Mouse (Mus musculus): ENCODE measurements at regions not wholly inside any gene's neighbourhood (a gene's known extent, or its start where the extent isn't known, plus 50 kb on each side); places are given as distances from the start of the nearest gene placed in this dataset.

DNA sequence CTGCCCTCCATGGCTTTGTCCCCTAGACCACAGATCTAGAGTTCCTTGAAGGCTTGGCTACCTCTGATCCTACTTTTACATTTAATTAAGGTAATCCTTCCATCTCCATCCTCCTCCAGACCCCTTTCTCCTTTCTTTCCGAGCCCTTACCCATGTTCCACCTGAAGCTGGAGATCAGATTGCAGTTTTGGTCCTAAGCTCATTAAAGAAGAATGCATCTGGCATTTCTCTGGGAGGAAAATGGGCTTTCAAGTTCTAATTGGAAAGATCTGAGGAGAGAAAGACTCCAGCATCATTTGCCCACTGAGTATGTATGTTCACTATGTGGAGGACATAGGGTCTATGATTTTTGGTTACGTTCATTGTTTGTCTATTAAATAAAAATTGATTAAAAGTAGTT is 112.2 kb downstream of the Sem1 start:
- H3K9ac ChIP-seq (ENCODE audit: low read depth, poor library complexity, severe bottlenecking): no peak overlapping the region
- H3K27me3 ChIP-seq (ENCODE audit: control insufficient read depth, insufficient read depth, low read length, poor library complexity, severe bottlenecking): no peaks in the 10 kb centered on the region; the same call in 1 of the 2 replicates
- H3K4me1 ChIP-seq (ENCODE audit: control insufficient read depth, insufficient read depth, low read length): no peaks in the 10 kb centered on the region
- H3K27ac ChIP-seq (ENCODE audit: insufficient read depth, low read length): no peak overlapping the region
- no peak overlapping the region for H3K4me3 ChIP-seq (ENCODE audit: low read depth, low read length)
- H3K36me3 ChIP-seq (ENCODE audit: control insufficient read depth, insufficient read depth, low read length, poor library complexity, severe bottlenecking): no peaks in the 10 kb centered on the region
- no peak for TF ChIP-seq CTCF (IDR thresholded peaks at IDR 0.05; ENCODE audit: low read depth, low read length)
- no peak for TF ChIP-seq POLR2A (IDR thresholded peaks at IDR 0.05; ENCODE audit: insufficient read depth, low read length)
- no peak for TF ChIP-seq EP300 (IDR thresholded peaks at IDR 0.05; ENCODE audit: insufficient read depth, low read depth, low read length)
- H3K9me3 ChIP-seq (replicated peaks; ENCODE audit: control insufficient read depth, insufficient read depth, low read length, poor library complexity, severe bottlenecking): no peaks in the 10 kb centered on the region

DNA sequence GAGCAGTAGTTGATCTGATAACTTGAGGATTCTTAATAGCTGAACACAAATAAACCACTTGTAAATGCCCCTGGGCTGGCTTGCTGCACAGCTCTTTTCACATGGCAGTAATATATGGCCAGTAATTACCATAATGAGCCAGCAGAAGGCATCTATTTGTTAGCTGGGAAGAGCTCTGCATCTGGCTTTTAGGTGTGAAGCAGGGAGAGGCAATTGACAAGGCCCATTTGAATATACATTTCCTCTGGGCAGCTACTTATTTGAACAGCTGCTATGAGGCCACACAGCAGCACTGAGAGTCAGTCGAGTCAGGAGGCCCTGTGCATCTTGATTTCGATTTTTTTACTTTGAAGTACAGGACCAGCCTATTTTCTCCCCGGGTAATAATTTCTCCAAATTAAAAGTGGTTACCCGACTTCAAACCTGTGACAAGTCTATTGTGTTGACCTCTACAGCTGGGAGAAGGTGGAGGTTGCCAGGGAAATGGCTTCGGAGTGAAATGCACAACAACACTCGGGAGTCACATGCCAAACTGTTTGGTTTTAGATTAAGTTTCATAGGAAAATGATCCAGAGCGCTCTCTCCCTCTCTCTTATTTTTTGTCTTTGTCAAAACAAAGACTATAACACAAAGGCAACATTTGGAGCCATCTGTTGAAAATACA is 114.5 kb downstream of the Sem1 start:
- Histone ChIP-seq H3K9ac (ENCODE audit: low read depth, poor library complexity, severe bottlenecking) (no peak overlapping the region), H3K27ac (ENCODE audit: insufficient read depth, low read length) (no peak overlapping the region), H3K27me3 (ENCODE audit: control insufficient read depth, insufficient read depth, low read length, poor library complexity, severe bottlenecking) (no peaks in the 10 kb centered on the region), H3K4me3 (ENCODE audit: low read depth, low read length) (no peak overlapping the region), H3K36me3 (ENCODE audit: control insufficient read depth, insufficient read depth, low read length, poor library complexity, severe bottlenecking) (no peaks in the 10 kb centered on the region), H3K4me1 (ENCODE audit: control insufficient read depth, insufficient read depth, low read length) (no peaks in the 10 kb centered on the region), H3K9me3 (replicated peaks; ENCODE audit: control insufficient read depth, insufficient read depth, low read length, poor library complexity, severe bottlenecking) (no peaks in the 10 kb centered on the region)
- no peak for TF ChIP-seq EP300 (IDR thresholded peaks at IDR 0.05; ENCODE audit: insufficient read depth, low read depth, low read length)
- no peak for TF ChIP-seq POLR2A (IDR thresholded peaks at IDR 0.05; ENCODE audit: insufficient read depth, low read length)
- TF ChIP-seq CTCF (IDR thresholded peaks at IDR 0.05; ENCODE audit: low read depth, low read length): no peak

DNA sequence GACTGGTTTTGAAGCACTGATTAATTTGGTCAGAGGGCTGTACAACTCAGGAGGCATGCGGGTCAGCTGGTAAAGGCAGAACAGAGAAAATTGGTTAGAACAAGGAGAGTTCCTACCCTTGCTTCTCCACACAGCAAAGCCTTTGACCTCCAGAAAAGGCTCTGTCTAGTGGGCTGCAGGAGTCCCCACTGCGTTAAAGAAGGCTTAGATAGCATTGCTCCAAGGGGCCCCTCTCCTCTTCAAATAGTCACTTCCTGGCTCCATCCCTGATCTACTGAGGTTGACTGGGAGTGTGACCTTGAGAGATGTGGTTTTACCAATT is 118.6 kb downstream of the Sem1 start:
- no peak overlapping the region for H3K27ac ChIP-seq (ENCODE audit: insufficient read depth, low read length)
- H3K9ac ChIP-seq (ENCODE audit: low read depth, poor library complexity, severe bottlenecking): no peak overlapping the region
- H3K4me3 ChIP-seq (ENCODE audit: low read depth, low read length): no peak overlapping the region
- H3K27me3 ChIP-seq (ENCODE audit: control insufficient read depth, insufficient read depth, low read length, poor library complexity, severe bottlenecking): 0 out of 2 replicates have a peak, but pooled peaks cover 2% of the 10 kb centered on the region
- H3K36me3 ChIP-seq (ENCODE audit: control insufficient read depth, insufficient read depth, low read length, poor library complexity, severe bottlenecking): no peaks in the 10 kb centered on the region
- no peak for TF ChIP-seq CTCF (IDR thresholded peaks at IDR 0.05; ENCODE audit: low read depth, low read length)
- no peak for TF ChIP-seq POLR2A (IDR thresholded peaks at IDR 0.05; ENCODE audit: insufficient read depth, low read length)
- TF ChIP-seq EP300 (IDR thresholded peaks at IDR 0.05; ENCODE audit: insufficient read depth, low read depth, low read length): no peak
- H3K4me1 ChIP-seq (ENCODE audit: control insufficient read depth, insufficient read depth, low read length): no peaks in the 10 kb centered on the region
- peaks cover 5% of the 10 kb centered on the region; the same call in 1 of the 2 replicates for H3K9me3 ChIP-seq (replicated peaks; ENCODE audit: control insufficient read depth, insufficient read depth, low read length, poor library complexity, severe bottlenecking)

DNA sequence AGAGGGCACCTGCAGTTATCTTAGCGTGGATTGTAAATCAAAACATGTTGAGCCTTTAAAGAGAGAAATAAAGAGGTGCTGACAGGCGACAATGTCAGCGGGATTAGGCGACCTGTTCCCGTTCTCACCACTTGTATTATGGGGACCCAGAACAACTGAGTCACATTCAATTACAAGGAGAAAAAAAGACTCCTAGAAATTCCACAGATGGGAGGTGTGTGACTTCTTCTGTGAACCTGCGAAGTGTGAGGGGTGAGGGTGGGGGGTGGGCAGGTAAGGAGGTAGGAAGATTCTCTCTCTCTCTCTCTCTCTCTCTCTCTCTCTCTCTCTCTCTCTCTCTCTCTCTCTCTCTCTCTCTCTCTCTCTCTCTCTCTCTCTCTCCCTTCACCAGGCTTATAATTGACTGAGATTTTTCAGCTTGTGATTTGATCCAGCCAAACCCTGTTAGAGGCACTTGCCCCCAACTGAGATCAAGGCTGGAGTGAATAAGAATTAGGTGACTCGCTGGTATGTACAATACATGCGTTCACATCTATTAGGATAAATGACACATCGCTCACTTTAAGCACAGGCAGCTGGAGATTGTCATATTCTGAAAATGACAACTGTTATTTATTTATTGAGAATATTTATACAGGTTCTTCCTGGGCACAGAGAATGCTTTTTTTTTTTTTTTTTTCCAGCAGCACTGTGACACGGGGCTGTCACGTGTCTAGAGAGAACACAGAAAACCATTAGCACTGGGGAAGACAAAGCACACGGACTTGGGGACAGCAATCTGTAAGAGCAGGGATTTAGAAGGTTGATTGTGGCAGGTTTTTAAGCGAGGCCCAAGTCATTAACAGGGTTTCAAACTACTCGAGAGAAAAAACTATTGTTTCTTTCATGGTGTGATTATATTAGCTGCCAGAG is 119.2 kb downstream of the Sem1 start:
- Histone ChIP-seq H3K36me3 (ENCODE audit: control insufficient read depth, insufficient read depth, low read length, poor library complexity, severe bottlenecking) (no peaks in the 10 kb centered on the region), H3K9me3 (replicated peaks; ENCODE audit: control insufficient read depth, insufficient read depth, low read length, poor library complexity, severe bottlenecking) (peaks cover 5% of the 10 kb centered on the region; the same call in 1 of the 2 replicates), H3K27me3 (ENCODE audit: control insufficient read depth, insufficient read depth, low read length, poor library complexity, severe bottlenecking) (0 out of 2 replicates have a peak, but pooled peaks cover 2% of the 10 kb centered on the region), H3K9ac (ENCODE audit: low read depth, poor library complexity, severe bottlenecking) (no peak overlapping the region), H3K4me3 (ENCODE audit: low read depth, low read length) (no peak overlapping the region), H3K27ac (ENCODE audit: insufficient read depth, low read length) (no peak overlapping the region), H3K4me1 (ENCODE audit: control insufficient read depth, insufficient read depth, low read length) (no peaks in the 10 kb centered on the region)
- TF ChIP-seq EP300 (IDR thresholded peaks at IDR 0.05; ENCODE audit: insufficient read depth, low read depth, low read length) (no peak), POLR2A (IDR thresholded peaks at IDR 0.05; ENCODE audit: insufficient read depth, low read length) (no peak), CTCF (IDR thresholded peaks at IDR 0.05; ENCODE audit: low read depth, low read length) (no peak)

DNA sequence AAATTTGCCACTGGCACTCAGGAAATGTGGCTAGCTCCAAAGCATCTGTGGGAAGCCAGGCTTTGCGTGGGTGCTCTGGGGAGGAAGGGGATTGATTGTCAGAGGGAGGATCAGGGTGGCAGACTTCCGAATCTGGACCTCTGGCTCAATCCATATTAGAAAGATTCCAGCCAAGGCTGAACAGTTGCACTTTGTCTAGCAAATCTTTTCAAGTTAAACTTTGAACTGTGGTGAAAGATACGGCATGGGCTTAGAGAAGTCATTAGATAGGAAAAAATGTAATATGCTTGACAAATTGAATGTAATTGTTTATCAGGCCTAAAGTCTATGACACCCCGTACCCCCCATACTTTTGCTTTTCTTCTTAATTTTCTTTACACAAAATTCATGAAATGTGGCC is 120.7 kb downstream of the Sem1 start:
- Histone ChIP-seq H3K4me3 (ENCODE audit: low read depth, low read length) (no peak overlapping the region), H3K9ac (ENCODE audit: low read depth, poor library complexity, severe bottlenecking) (no peak overlapping the region)

More for the DNA sequence above, 120.7 kb downstream of the Sem1 start:
- H3K9me3 ChIP-seq (replicated peaks; ENCODE audit: control insufficient read depth, insufficient read depth, low read length, poor library complexity, severe bottlenecking): peaks cover 5% of the 10 kb centered on the region; the same call in 1 of the 2 replicates
- H3K27ac ChIP-seq (ENCODE audit: insufficient read depth, low read length): no peak overlapping the region
- H3K36me3 ChIP-seq (ENCODE audit: control insufficient read depth, insufficient read depth, low read length, poor library complexity, severe bottlenecking): no peaks in the 10 kb centered on the region
- no peaks in the 10 kb centered on the region for H3K4me1 ChIP-seq (ENCODE audit: control insufficient read depth, insufficient read depth, low read length)
- 0 out of 2 replicates have a peak, but pooled peaks cover 2% of the 10 kb centered on the region for H3K27me3 ChIP-seq (ENCODE audit: control insufficient read depth, insufficient read depth, low read length, poor library complexity, severe bottlenecking)
- TF ChIP-seq POLR2A (IDR thresholded peaks at IDR 0.05; ENCODE audit: insufficient read depth, low read length) (no peak), EP300 (IDR thresholded peaks at IDR 0.05; ENCODE audit: insufficient read depth, low read depth, low read length) (no peak), CTCF (IDR thresholded peaks at IDR 0.05; ENCODE audit: low read depth, low read length) (no peak)
